Mouse (Mus musculus) heart, adult 2 months (tissue): ENCODE measurements around the gene Myh7.

ENCODE experiments used
- CTCF ChIP-seq: fragments of 200-600 bp; IDR thresholded peaks from 2 replicates; pipeline ENCODE4 v1.8.1; 2022; ENCODE audit warnings: antibody characterized with exemption, mild to moderate bottlenecking, moderate library complexity
- EP300 ChIP-seq: fragments of 200-500 bp; IDR thresholded peaks from 2 replicates; pipeline ENCODE4 v1.6.1; 2011; ENCODE audit warnings: low read depth, low read length, control low read depth; ENCODE audit not compliant: insufficient read depth
- POLR2A ChIP-seq: fragments of 200-500 bp; IDR thresholded peaks from 2 replicates; pipeline ENCODE4 v1.6.1; 2011; ENCODE audit warnings: mild to moderate bottlenecking, low read depth, low read length, control low read depth; ENCODE audit not compliant: insufficient read depth

DNA sequence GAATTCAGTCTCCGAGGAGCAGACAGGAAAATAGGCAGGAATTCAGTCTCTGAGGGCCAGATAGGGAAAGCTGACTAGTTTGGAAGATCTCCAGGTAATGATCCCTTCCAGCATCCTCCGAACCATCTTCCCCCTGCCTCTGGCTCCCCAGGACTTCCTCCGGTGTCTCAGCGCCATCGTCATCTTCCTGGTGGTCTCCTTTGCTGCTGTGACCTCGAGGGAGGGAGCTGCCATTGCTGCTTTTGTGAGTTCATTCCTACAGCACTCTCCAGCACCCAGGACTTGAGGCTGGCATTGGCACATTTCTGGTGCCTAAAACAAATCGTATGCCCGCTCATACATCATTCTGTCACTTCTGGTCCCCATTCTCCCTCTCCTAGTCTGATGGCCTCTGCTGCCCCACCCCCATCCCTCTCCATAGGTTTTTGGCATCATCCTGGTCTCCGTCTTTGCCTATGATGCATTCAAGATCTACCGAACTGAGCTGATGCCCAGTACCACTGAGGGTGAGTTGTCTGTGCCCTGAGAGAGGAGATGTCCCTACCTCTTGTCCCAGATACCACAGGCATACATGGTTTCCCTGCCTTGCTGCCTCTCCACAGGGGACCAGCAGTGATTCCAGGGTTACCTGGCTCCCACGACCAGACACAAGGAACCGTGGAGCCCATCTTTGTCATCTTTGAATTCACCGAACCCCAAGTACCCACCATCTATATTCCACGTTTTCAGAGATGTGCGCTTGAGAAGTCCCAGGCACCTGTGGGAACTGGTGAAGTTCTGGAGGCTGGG lies 55.8 kb downstream of the Myh7 start:
- TF ChIP-seq POLR2A (peak; percentile 89), CTCF (no peak), EP300 (peak; percentile 100)
